Mouse (Mus musculus) heart, embryonic 16.5 days (tissue): Measurements from ENCODE around the gene Slc1a3. TPM values are rescaled to one million over a fixed set of nuclear protein-coding genes. Genes with fewer than 3 reads are reported as not detected.

Source experiments
- ATAC-seq: fragments of 200-750 bp; cut with Nextera tagmentation; replicated peaks from 2 replicates; pipeline ENCODE4 v1.8.0; 2017; ENCODE audit warnings: moderate number of reproducible peaks; ENCODE audit not compliant: insufficient read depth, low FRiP score; ENCODE audit errors: extremely low read depth
- H3K27ac ChIP-seq: fragments of 300-500 bp; sonication (generic); 2 replicates; pipeline ENCODE4 v1.5.1; 2014; ENCODE audit warnings: mild to moderate bottlenecking, low read length, control low read depth, moderate library complexity
- H3K27me3 ChIP-seq: fragments of 300-500 bp; sonication (generic); 2 replicates; pipeline ENCODE4 v1.6.1; 2014; ENCODE audit warnings: low read length, mixed read lengths; ENCODE audit not compliant: control insufficient read depth, insufficient read depth
- H3K36me3 ChIP-seq: fragments of 300-500 bp; sonication (generic); 2 replicates; pipeline ENCODE4 v1.6.1; 2014; ENCODE audit not compliant: control insufficient read depth, insufficient read depth
- H3K4me1 ChIP-seq: fragments of 300-500 bp; sonication (generic); 2 replicates; pipeline ENCODE4 v1.6.1; 2014; ENCODE audit warnings: low read length, mixed read lengths; ENCODE audit not compliant: control insufficient read depth, insufficient read depth
- H3K4me2 ChIP-seq: fragments of 300-500 bp; sonication (generic); 2 replicates; pipeline ENCODE4 v1.6.1; 2014; ENCODE audit warnings: low read depth, mild to moderate bottlenecking, control low read depth, low read length
- H3K4me3 ChIP-seq: fragments of 300-500 bp; sonication (generic); 2 replicates; pipeline ENCODE4 v1.5.1; 2014; ENCODE audit warnings: mild to moderate bottlenecking, control low read depth, low read length
- H3K9ac ChIP-seq: fragments of 300-500 bp; sonication (generic); 2 replicates; pipeline ENCODE4 v1.6.1; 2014; ENCODE audit warnings: low read length, control low read depth
- H3K9me3 ChIP-seq: fragments of 300-500 bp; sonication (generic); replicated peaks from 2 replicates; pipeline ENCODE4 v1.6.1; 2016; ENCODE audit warnings: low read length; ENCODE audit not compliant: control insufficient read depth
- WGBS: fragments of 180-500 bp; shearing (Covaris S2); extraction: QIAGEN DNeasy Blood & Tissue Kit; methylation state at CpG from one replicate; pipeline ENCODE4 v1.1.7; 2014; 5-methylcytosine and 5-hydroxymethylcytosine counted together
- polyA plus RNA-seq: library from polyadenylated mRNA; unstranded; fragments of >200 nt; fragmentation: Nextera tagmentation; extraction: Ambion mirVana; gene quantifications from 2 replicates; pipeline ENCODE4 v1.2.1, GENCODE M21; 2015

Slc1a3 gene
- polyA plus RNA-seq, 1 experiment from 2014 or later, result 15.2 TPM

DNA sequence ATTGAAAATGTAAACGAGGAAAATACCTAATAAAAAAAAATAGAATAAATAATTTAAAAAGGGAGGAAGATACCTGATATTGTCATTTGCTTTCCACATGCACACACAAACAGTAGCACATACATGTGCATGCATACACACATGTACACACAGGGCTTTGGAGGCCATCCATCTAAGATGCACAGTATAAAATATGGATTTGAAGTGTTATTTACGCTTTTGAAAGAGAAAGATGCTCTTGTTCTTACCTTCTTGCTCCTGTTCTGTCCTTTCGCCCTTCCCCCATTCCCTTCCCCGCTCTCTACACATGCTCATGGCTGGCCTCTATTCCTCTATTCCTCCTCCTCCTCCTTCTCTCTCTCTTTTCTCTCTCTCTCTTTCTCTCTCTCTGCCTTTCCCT lies 34.9 kb downstream of the Slc1a3 start:
- Histone ChIP-seq H3K4me1 (peaks cover 8% of the 10 kb centered on the region), H3K36me3 (no peaks in the 10 kb centered on the region), H3K4me2 (no peak overlapping the region), H3K27ac (no peak overlapping the region), H3K4me3 (no peak overlapping the region), H3K27me3 (no peaks in the 10 kb centered on the region), H3K9ac (no peak overlapping the region), H3K9me3 (no peaks in the 10 kb centered on the region)
- ATAC-seq, result no peak
- 83% methylated on average over 4 of the region's 4 CpGs for WGBS

- no peak for ATAC-seq
- H3K27me3 ChIP-seq, result no peaks in the 10 kb centered on the region
- no peaks in the 10 kb centered on the region for H3K36me3 ChIP-seq
- H3K9ac ChIP-seq, result no peak overlapping the region
- WGBS, result 40% methylated on average over 5 of the region's 5 CpGs
- H3K9me3 ChIP-seq, result no peaks in the 10 kb centered on the region
- H3K4me1 ChIP-seq, result peaks cover 10% of the 10 kb centered on the region
- H3K4me2 ChIP-seq, result no peak overlapping the region
- no peak overlapping the region for H3K4me3 ChIP-seq
- 0 out of 2 replicates have a peak overlapping the region, but pooled peaks have one; percentile 8 for H3K27ac ChIP-seq
Observed at GRCm38 (mm10) chr15:8672532-8672931, 38.0 kb downstream of the Slc1a3 start.

DNA sequence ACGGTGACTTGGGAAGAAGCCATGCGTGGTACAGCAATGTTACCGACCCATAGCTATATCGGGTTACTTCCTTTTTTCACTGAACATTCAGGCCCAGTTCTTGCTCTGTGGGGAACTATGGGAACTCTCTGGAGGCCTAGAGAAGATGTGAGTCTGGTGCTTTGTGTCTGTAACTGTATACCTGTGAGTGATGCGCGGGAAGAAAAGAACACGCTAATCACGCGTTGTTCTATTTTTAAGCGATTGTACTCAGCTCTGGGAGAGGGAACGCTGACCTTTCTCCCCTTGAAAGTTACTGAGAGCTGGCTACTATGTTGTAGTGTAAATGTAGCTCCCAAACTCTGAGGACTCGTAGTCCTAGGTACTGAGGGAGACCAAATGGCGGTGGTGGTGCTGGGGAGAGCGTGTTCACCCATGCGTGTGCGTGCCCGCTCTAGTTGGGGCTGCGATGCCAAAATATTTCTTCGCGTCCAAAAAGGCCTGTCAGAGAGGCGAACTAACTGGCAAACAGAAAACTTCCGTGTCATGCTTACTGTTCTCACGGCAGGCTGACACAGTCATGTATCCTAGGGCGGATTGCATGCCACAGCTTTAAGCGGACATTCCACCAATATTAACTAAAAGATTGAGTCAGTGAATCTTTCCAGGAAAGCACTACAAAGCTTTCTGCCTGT lies 42.6 kb downstream of the Slc1a3 start:
- Histone ChIP-seq H3K36me3 (no peaks in the 10 kb centered on the region), H3K4me2 (no peak overlapping the region), H3K27me3 (no peaks in the 10 kb centered on the region), H3K4me3 (no peak overlapping the region), H3K27ac (peak overlapping the region; percentile 74), H3K9me3 (no peaks in the 10 kb centered on the region), H3K4me1 (peaks cover 18% of the 10 kb centered on the region), H3K9ac (no peak overlapping the region)
- WGBS, result 69% methylated on average over 25 of the region's 25 CpGs
- peak; percentile 37; the same call in 1 of the 2 replicates for ATAC-seq

GRCm38 (mm10) chr15:8665675-8666350 lies 44.8 kb downstream of the Slc1a3 start:
- no peak overlapping the region for H3K4me3 ChIP-seq
- H3K27me3 ChIP-seq, result no peaks in the 10 kb centered on the region
- H3K4me1 ChIP-seq, result peaks cover 20% of the 10 kb centered on the region
- H3K9ac ChIP-seq, result no peak overlapping the region
- H3K9me3 ChIP-seq, result no peaks in the 10 kb centered on the region
- 71% methylated on average over 15 of the region's 15 CpGs for WGBS
- H3K27ac ChIP-seq, result no peak overlapping the region
- H3K36me3 ChIP-seq, result no peaks in the 10 kb centered on the region
- ATAC-seq, result no peak
- no peak overlapping the region for H3K4me2 ChIP-seq

GRCm38 (mm10) chr15:8663348-8664099 lies 47.0 kb downstream of the Slc1a3 start:
- Histone ChIP-seq H3K9ac (0 out of 2 replicates have a peak overlapping the region, but pooled peaks have one; percentile 21), H3K27me3 (no peaks in the 10 kb centered on the region), H3K4me2 (peak overlapping the region; percentile 52), H3K4me3 (peak overlapping the region; percentile 34), H3K36me3 (no peaks in the 10 kb centered on the region), H3K9me3 (no peaks in the 10 kb centered on the region), H3K27ac (peak overlapping the region; percentile 56), H3K4me1 (peaks cover 28% of the 10 kb centered on the region)
- peak; percentile 75 for ATAC-seq
- 26% methylated on average over 17 of the region's 17 CpGs for WGBS

GRCm38 (mm10) chr15:8661856-8662255 lies 48.7 kb downstream of the Slc1a3 start:
- Histone ChIP-seq H3K36me3 (no peaks in the 10 kb centered on the region), H3K4me3 (no peak overlapping the region), H3K9ac (no peak overlapping the region), H3K4me2 (no peak overlapping the region), H3K9me3 (no peaks in the 10 kb centered on the region), H3K27ac (no peak overlapping the region), H3K27me3 (no peaks in the 10 kb centered on the region), H3K4me1 (peaks cover 31% of the 10 kb centered on the region)
- no peak for ATAC-seq
- 29% methylated on average over 6 of the region's 6 CpGs for WGBS

DNA sequence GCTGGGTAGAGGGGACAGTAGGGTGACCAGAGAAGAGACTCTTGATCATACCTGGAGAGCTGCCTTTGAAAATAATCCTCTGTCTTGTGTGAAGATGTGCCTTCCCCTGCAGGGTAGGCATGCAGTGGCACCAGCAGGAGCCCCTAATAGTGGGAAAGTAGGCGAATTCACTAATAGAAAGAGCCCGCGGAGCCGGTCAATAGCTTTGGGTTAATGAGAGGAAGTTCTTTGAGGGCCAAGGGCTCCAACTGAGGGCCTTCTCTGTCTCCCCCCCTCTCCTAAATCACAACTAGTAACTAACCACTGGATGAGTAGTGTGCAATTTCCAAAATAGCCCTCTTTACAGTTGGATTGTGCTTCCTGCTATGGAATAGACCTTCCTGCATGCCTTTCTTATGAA lies 50.6 kb downstream of the Slc1a3 start:
- Histone ChIP-seq H3K4me1 (peaks cover 28% of the 10 kb centered on the region), H3K9ac (no peak overlapping the region), H3K4me2 (no peak overlapping the region), H3K27ac (0 out of 2 replicates have a peak overlapping the region, but pooled peaks have one; percentile 1), H3K4me3 (no peak overlapping the region), H3K36me3 (no peaks in the 10 kb centered on the region), H3K27me3 (no peaks in the 10 kb centered on the region), H3K9me3 (no peaks in the 10 kb centered on the region)
- 93% methylated on average over 4 of the region's 4 CpGs for WGBS
- no peak for ATAC-seq

DNA sequence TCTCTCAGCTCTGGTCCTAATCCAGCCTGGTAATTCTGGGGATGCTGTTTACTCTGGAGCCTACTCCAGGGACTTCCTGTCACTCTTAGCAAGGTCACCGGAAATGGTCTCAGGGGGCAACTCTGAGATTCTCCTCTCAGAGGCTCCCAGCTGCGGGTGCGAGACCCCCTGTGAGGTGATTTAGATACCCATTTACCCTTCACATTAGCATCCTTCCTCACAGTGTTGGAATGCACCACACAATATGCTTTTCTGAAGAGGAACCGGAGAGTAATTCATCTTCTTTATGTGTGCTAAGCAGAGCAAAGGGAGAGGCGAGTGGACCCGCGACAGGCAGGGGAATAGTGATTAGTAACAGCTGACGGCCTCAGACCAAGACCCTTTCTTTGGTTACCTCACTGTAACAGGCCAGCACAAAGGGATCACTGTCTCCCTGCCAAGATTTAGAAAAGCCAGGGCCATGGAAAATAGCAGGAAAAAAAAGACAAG lies 51.0 kb downstream of the Slc1a3 start:
- ATAC-seq, result no peak; the same call in 1 of the 2 replicates

More for the DNA sequence above, 51.0 kb downstream of the Slc1a3 start:
- no peaks in the 10 kb centered on the region for H3K36me3 ChIP-seq
- no peak overlapping the region for H3K4me3 ChIP-seq
- no peaks in the 10 kb centered on the region for H3K9me3 ChIP-seq
- 38% methylated on average over 8 of the region's 8 CpGs for WGBS
- H3K4me1 ChIP-seq, result peaks cover 28% of the 10 kb centered on the region
- H3K4me2 ChIP-seq, result no peak overlapping the region
- H3K27me3 ChIP-seq, result no peaks in the 10 kb centered on the region
- H3K9ac ChIP-seq, result no peak overlapping the region
- H3K27ac ChIP-seq, result peak overlapping the region; percentile 44
